Mouse (Mus musculus): ENCODE data around the gene Padi3.
A peak's percentile ranks its signal among the peaks of the same experiment; 100 is the strongest.

Padi3 gene

DNA sequence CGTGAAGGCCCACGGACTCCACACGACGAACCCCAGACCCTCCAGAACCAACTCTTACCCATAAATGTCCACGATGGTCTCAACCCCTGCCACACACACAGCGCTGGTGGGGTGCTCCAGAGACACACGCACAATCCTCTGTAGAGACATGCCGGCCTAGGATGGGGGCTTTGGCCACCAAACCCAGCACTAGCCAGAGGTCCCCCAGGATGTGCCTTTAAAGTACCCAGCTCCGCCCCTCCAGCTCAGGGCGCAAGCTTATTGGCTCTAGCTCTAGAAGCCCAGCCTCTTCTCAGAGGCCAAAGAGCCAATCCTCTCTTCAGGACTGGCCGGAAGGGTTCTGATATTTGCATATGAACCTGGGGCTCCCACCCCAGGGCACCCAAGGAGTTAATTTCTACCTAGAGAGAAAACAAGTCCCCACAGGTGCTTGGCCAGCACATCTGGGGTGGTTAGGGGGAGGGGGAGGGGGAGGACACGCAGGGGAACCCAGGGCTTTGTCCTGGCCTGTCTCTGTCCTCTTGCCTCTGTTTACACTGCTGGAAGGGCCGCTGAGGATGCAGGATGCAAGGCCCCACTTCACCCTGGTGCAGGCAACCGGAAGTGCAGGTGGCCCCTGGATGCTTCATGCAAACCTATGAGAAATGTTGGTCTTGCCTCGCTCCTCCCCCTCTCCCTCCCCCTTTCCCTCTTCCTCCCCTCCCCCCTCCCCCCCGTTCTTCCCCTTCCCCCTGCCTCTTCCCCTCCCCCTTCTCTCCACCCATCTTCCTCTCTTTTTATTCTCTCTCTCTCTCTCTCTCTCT, at the start of gene Padi3:
TSS of gene Padi3 (minus strand) at position 191 of the 803 bp plus-strand sequence.
- DNase-seq (ENCODE audit: low spot score): no peak

DNA sequence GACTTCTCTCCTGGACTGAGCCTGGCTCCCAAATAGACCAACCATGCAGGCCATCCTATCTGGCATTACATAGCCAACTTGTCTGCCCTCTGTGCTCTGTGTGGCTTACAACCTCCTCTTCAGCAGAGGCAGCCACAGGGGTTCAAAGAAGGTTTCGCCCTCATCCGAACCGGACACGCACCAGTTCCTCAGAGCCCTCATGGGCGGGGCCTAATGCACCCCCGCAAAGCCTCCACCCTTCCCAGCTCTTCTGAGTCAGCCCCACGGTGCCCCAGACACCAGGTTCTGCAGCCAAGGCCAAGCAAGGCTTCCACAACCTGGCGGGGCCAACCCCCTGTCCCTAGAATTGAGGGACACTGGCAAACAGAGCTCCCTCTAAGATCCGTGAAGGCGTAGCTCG, 48.8 kb upstream of the Padi3 start:
- no peak for DNase-seq (ENCODE audit: low spot score)

- DNase-seq (ENCODE audit: low spot score): no peak
These were observed 47.4 kb upstream of the Padi3 start for GRCm38 (mm10) chr4:140857813-140858212.

GRCm38 (mm10) chr4:140857041-140857440, 46.6 kb upstream of the Padi3 start:
- DNase-seq (ENCODE audit: low spot score): no peak

DNA sequence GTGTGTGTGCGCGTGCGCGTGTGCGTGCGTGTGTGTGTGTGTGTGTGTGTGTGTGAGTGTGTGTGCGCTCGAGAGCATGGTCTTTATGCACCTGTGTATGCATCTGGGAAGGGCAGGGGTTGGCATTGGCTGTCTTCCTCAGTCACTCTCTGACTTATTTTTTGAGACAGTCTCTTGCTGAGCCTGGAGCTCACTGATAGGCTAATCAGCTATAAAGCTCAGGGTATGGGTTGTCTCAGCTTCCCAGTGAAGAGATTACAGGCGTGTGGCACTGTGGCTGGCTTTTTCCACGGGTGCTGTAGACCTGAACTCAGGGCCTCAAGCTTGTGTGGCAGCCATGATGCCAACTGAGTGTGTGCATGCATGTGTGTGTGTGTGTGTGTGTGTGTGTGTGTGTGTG, 44.7 kb upstream of the Padi3 start:
- DNase-seq (ENCODE audit: low spot score): no peak

GRCm38 (mm10) chr4:140854455-140854864, 44.0 kb upstream of the Padi3 start:
- no peak for DNase-seq (ENCODE audit: low spot score)

DNA sequence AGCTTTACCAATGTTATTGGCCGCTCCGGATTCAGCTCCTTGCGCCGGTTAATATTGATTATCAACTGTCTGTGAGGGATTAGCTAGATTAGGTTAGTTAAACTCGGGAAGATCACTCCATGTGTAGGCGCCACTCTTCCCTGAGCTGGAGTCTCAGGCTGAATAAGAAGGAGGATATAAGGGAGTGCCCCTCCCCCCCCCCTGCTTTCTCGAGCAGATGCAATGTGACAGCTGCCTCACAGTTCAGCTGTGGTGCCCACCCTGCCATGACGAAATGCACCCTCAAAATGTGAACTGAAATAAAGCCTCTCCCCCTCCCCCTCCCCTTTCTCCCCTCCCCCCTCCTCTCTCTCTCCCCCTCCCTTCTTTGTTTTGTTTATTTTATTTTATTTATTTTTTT, 43.2 kb upstream of the Padi3 start:
- no peak for DNase-seq (ENCODE audit: low spot score)

DNA sequence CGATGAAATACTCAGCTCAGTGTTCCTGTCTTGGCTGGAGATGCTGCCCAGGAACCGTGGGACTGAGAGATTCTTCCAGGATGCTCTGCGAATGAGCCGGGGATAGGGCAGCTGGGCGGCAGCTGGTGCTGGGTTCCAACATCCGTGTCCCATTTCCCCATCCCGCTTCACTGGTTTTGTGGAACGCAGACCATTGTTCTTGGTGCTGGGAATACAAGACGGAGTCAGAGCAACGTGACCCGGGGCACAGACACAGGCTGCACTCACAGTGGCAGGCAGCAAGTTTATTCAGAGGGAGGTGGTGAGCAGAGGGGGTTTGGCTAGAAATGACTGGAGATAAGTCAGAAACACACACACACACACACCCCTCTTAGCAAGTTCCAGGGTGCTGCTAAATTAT, 38.9 kb upstream of the Padi3 start:
- DNase-seq (ENCODE audit: low spot score): peak; percentile 19

- DNase-seq (ENCODE audit: low spot score): no peak
These were observed 35.2 kb upstream of the Padi3 start, which contains the start of gene Padi1 for GRCm38 (mm10) chr4:140845666-140846065. Gene Padi1, minus strand, starts transcription at chr4:140845778.

DNA sequence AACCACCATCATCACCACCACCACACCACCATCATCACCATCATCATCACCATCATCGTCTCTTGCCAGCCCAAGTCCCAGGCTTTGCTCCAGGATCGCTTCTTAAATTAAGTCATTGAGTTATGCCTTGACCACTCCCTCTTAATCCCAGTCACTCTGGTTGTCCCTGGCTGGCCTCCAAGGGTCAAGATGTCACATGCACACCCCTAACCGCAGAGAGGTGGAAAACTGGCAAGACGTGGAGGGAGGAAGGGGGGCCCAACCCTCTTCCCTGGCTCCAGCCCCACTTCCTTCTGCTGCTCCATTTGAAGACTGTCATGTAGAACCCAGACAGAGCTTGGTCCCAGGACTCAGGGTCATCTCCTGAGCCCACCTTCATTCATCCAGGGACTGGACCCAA, 34.5 kb upstream of the Padi3 start:
- no peak for DNase-seq (ENCODE audit: low spot score)

DNA sequence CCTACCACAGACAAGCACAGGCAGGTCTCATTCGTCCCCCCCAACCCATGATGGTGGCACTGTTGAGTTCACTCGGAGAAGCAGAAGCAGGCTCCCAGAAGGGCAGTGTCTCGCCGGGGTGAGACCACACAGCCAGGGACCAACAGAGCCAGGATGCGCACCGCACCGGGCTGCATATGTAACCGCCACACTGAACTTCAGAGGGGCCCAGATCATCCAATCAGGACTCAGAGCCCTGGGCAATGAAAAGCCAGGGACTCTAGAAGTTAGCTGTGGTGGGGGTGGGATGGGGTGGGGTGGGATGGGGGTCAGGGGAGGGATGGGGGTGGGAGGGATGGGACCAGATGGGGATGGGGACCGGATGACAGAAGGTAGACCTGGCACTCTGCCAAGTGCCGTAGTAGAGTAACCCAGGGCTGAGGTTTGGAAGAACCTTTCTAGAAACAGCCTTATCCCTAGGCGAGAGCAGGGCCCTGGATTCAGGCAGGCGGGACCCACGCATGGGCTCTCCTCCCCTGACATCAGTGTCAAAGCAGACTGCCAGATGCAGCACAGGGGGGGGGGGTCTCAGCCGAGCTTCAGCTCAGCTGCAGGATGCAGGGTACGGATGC, 33.3 kb upstream of the Padi3 start:
- DNase-seq (ENCODE audit: low spot score): no peak

DNA sequence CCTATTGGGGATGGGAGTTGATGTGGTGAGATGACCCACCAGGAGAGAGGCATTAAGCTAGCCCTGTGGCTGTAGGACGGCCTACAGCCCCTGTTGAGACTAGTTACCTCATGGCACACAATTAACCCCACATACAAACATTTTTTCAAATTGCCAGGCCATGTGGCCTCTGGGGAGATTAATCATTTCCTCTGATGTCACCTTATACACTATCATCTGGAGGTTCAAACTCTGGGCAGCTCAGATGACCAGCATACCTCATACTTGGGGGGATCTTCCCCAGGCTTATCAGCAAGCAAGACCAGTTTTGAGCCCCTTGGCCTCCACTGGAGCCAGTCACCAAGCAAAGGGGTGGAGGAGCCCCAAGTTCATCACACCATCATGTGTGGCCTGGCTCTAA, 32.5 kb upstream of the Padi3 start:
- DNase-seq (ENCODE audit: low spot score): no peak

GRCm38 (mm10) chr4:140837879-140838278, 27.4 kb upstream of the Padi3 start:
- DNase-seq (ENCODE audit: low spot score): peak; percentile 39

DNA sequence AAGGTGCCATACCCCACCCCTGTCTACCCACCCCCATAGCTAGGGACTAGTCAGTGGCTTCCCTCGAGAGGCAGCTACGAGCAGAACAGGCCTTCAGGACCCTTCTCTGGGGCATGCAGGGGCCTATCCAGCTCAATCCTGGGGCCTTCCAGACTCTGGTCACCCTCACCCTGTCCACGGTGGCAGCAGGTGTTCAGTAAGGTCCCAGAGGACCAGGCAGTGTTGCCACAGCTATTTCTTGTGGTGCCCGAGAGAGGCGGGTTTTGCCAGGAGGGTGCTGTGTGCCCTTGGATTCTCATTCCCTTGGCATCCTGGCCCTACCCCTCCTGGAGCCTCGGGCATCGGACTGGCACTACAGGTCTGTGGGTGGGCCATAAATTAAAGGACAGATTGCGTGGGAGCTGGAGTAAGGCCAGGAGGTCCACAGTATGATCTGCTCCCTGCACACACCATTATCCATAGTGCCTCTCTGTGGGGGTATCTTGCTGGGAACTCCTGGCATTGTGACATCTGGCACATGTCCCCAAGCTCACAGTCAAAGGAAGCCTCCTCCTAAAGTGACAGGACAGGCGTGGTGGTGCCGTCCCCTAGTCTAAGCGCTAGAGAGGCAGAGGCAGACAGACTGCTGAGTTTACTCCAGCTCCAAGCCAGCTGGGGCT, 25.9 kb upstream of the Padi3 start:
- DNase-seq (ENCODE audit: low spot score): peak; percentile 18

DNA sequence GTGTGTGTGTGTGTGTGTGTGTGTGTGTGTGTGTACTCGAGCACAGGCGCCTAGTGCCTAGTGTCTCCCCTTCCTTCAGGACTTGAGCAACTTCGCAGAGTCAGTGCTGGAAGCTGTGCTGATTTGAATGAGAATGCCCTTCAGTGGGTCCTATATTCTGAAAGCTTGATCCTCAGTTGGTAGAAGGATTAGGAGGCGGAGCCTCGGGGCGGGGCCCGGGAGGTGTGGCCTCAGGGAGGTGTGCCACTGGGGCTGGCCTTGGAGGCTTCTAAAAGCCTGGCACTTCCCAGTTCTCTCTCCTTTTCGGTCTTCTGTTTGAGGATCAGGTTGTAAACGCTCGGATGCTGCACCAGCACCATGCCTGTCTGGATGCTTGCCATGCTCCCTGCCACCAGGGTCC, 25.2 kb upstream of the Padi3 start:
- DNase-seq (ENCODE audit: low spot score): peak; percentile 54

DNA sequence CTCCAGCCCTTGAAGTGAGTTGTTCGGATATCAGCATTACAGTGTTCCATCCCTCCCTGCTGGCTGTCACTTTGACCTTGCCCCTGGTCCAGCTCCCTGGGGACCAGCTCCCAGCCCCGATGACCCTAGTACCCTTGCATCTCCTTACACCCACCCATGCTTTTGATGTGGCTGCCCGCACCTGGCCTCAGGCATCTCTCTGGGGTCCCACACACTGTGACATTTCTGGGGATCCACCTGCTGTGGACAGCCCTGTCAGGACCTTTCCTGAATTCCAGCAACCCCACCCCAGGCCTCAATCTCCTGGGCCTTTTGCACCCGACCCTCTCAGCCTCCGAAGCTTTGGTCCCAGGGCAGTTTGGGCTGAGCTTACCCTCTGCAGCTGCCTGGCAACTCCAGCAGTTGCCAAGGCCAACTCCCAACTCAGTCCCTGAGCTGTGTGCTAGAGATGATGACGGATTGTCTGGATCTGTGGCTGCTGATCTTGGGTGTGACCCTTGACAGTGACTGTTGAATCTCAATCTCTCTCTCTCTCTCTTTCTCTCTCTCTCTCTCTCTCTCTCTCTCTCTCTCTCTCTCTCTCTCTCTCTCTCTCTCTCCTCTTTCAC, 24.0 kb upstream of the Padi3 start:
- DNase-seq (ENCODE audit: low spot score): no peak

GRCm38 (mm10) chr4:140832821-140833220, 22.4 kb upstream of the Padi3 start:
- no peak for DNase-seq (ENCODE audit: low spot score)

DNA sequence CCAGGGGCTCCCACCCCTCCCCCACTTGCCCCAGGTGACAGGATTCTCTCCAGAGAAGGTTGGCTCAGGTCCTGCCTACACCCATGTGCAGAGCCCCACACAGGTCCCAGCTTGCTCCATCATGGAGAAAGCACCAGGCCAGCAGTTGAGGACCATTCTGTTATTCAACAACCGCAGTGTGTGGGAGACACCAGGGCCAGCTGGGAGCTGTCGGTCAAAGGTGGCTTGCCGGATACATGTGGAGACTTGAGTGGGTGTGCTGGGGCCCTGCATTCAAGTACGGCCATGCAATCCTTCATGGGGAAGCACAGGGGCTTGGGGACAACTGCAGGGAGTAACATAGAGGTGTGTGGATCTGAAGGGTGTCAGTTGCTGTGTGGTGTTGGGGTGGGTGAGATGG, 21.4 kb upstream of the Padi3 start:
- DNase-seq (ENCODE audit: low spot score): no peak

DNA sequence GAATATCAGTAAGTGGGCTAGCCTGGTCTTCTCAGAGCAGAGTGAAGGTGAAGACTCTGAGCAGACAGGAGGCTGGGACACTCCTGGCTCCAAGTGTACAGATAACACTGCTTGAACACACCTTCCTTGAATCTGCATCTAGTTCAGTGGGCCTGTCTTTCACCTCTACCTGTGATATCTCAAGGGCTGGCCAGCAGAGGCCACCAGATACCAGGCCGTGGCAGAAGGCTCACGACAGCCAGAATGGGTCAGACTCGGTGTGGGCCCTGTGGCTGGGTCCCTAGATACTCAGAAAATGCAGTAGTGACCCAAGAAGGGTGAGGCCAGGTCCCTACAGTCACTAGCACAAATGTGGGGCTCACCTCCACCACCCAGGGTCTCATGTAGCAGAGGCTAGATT, 16.8 kb upstream of the Padi3 start:
- no peak for DNase-seq (ENCODE audit: low spot score)

DNA sequence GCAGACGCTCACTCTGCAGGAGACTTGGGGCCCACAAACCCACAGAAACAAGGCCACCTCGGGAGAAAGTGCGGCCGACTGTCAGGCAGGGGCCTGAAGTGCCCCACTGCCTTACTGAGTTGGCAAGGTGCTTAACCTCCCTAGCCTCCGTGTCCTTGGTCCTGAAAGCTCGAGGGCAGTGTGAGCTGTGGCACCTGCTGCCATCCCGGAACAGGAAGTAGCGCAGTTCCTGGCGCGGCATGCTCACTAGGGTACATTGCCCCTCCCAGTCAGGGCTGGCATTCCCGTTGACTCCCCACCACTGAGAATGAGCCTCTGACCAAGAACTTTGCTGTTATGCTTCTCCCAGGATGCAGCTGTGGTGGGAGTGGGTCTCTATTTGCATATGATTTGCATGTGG, 15.5 kb upstream of the Padi3 start:
- DNase-seq (ENCODE audit: low spot score): no peak

- DNase-seq (ENCODE audit: low spot score): peak; percentile 29
These were observed 11.5 kb upstream of the Padi3 start for GRCm38 (mm10) chr4:140821988-140822387.

- DNase-seq (ENCODE audit: low spot score): no peak
These were observed 7.0 kb upstream of the Padi3 start for GRCm38 (mm10) chr4:140817413-140817812.

Measured in ovary, postnatal 36 days (tissue).